19 mouse cellular contexts compared by ENCODE assay signal in genomic region chr9:98704131-98704530, GRCm38 (mm10).
A peak's percentile ranks its signal among the peaks of the same experiment; 100 is the strongest.
DNase-seq lines count a peak whose midpoint lies in the region; ATAC-seq and TF ChIP-seq lines count a peak whose summit lies in the region.
"Had no signal": no experiment of that assay in that cellular context is flagged by ENCODE, and none has a peak within 500 bp of the region (broad histone marks: within the 10 kb centered on the region; RNA-seq: fewer than 3 reads in every experiment).

No protein-coding gene starts in this region.

- no peak overlapping the region for H3K4me2 ChIP-seq in midbrain, embryonic 11.5 days
- no peak overlapping the region for H3K4me2 ChIP-seq in midbrain, embryonic 13.5 days (replicated peaks)
- no peak overlapping the region for H3K4me2 ChIP-seq in intestine, embryonic 16.5 days (ENCODE audit: low read depth, low read length)
- no peak overlapping the region for H3K4me2 ChIP-seq in stomach, postnatal 0 days (replicated peaks; ENCODE audit: low read depth)
- H3K4me2 ChIP-seq: heart, embryonic 15.5 days; hindbrain, embryonic 15.5 days; liver, embryonic 13.5 days had no signal

- TF ChIP-seq CTCF in stomach, postnatal 0 days (IDR thresholded peaks at IDR 0.05; ENCODE audit: low read depth) = no peak

- WGBS in midbrain, embryonic 11.5 days = 21% methylated on average over 5 of the region's 5 CpGs
- WGBS in midbrain, embryonic 13.5 days = 27% methylated on average over 5 of the region's 5 CpGs
- 27% methylated on average over 5 of the region's 5 CpGs for WGBS in intestine, embryonic 16.5 days
- 31% methylated on average over 5 of the region's 5 CpGs for WGBS in stomach, postnatal 0 days

- no peak for TF ChIP-seq EP300 in stomach, postnatal 0 days (optimal IDR thresholded peaks at IDR 0.05)

- no peaks in the 10 kb centered on the region for H3K4me1 ChIP-seq in midbrain, embryonic 11.5 days (ENCODE audit: control insufficient read depth, insufficient read depth, low read length)
- H3K4me1 ChIP-seq in midbrain, embryonic 13.5 days (replicated peaks) = no peaks in the 10 kb centered on the region
- H3K4me1 ChIP-seq in intestine, embryonic 16.5 days (ENCODE audit: control insufficient read depth, insufficient read depth, low read length) = no peaks in the 10 kb centered on the region
- H3K4me1 ChIP-seq in stomach, postnatal 0 days (replicated peaks; ENCODE audit: control insufficient read depth, insufficient read depth) = no peaks in the 10 kb centered on the region
- H3K4me1 ChIP-seq: heart, embryonic 15.5 days; hindbrain, embryonic 15.5 days; liver, embryonic 13.5 days had no signal

- no peak for ATAC-seq in midbrain, embryonic 11.5 days (ENCODE audit: low FRiP score)
- no peak for ATAC-seq in midbrain, embryonic 13.5 days
- ATAC-seq in intestine, embryonic 16.5 days = peak; percentile 48; the same call in 1 of the 2 replicates
- ATAC-seq in stomach, postnatal 0 days (ENCODE audit: low FRiP score, low TSS enrichment) = peak; percentile 72; the same call in 1 of the 2 replicates
- no peak for ATAC-seq in CD4-positive, CD25-positive, alpha-beta regulatory T cell, adult 4 months
- ATAC-seq: activated CD4-positive, CD25-positive, alpha-beta regulatory T cell, adult 4 months had no signal

- no peak overlapping the region for H3K4me3 ChIP-seq in midbrain, embryonic 11.5 days (ENCODE audit: low read depth, low read length)
- no peak overlapping the region for H3K4me3 ChIP-seq in midbrain, embryonic 13.5 days (replicated peaks)
- no peak overlapping the region for H3K4me3 ChIP-seq in intestine, embryonic 16.5 days (ENCODE audit: low read length)
- H3K4me3 ChIP-seq in stomach, postnatal 0 days (ENCODE audit: low read depth, low read length) = no peak overlapping the region
- H3K4me3 ChIP-seq: forebrain, embryonic 10.5 days; heart, embryonic 15.5 days; hindbrain, embryonic 15.5 days; liver, embryonic 13.5 days had no signal

- intact Hi-C loops in heart, postnatal 25 days (cut with DNase I) = no loop called here

- H3K27ac ChIP-seq in midbrain, embryonic 11.5 days (ENCODE audit: low read depth, low read length) = no peak overlapping the region
- no peak overlapping the region for H3K27ac ChIP-seq in midbrain, embryonic 13.5 days
- H3K27ac ChIP-seq in intestine, embryonic 16.5 days (ENCODE audit: low read length) = no peak overlapping the region
- H3K27ac ChIP-seq in stomach, postnatal 0 days (replicated peaks) = no peak overlapping the region
- H3K27ac ChIP-seq: forebrain, embryonic 10.5 days; heart, embryonic 15.5 days; hindbrain, embryonic 15.5 days; liver, embryonic 13.5 days had no signal

- H3K9me3 ChIP-seq in midbrain, embryonic 11.5 days (ENCODE audit: control insufficient read depth, low read length) = no peaks in the 10 kb centered on the region
- no peaks in the 10 kb centered on the region for H3K9me3 ChIP-seq in midbrain, embryonic 13.5 days
- no peaks in the 10 kb centered on the region for H3K9me3 ChIP-seq in intestine, embryonic 16.5 days (ENCODE audit: control insufficient read depth, low read length)
- H3K9me3 ChIP-seq in stomach, postnatal 0 days (ENCODE audit: control insufficient read depth, low read length) = no peaks in the 10 kb centered on the region
- H3K9me3 ChIP-seq: forebrain, embryonic 10.5 days; heart, embryonic 15.5 days; hindbrain, embryonic 15.5 days; liver, embryonic 13.5 days had no signal

- no peak overlapping the region for H3K9ac ChIP-seq in midbrain, embryonic 11.5 days (ENCODE audit: low read length)
- no peak overlapping the region for H3K9ac ChIP-seq in midbrain, embryonic 13.5 days (replicated peaks)
- no peak overlapping the region for H3K9ac ChIP-seq in intestine, embryonic 16.5 days (ENCODE audit: low read depth, low read length)
- H3K9ac ChIP-seq in stomach, postnatal 0 days (ENCODE audit: low read length) = no peak overlapping the region
- H3K9ac ChIP-seq: heart, embryonic 15.5 days; hindbrain, embryonic 15.5 days; liver, embryonic 13.5 days had no signal

- no peaks in the 10 kb centered on the region for H3K27me3 ChIP-seq in midbrain, embryonic 11.5 days (ENCODE audit: control insufficient read depth, insufficient read depth, low read length)
- H3K27me3 ChIP-seq in midbrain, embryonic 13.5 days = no peaks in the 10 kb centered on the region
- no peaks in the 10 kb centered on the region for H3K27me3 ChIP-seq in intestine, embryonic 16.5 days (replicated peaks; ENCODE audit: control insufficient read depth, insufficient read depth, low read length)
- H3K27me3 ChIP-seq in stomach, postnatal 0 days (ENCODE audit: control insufficient read depth, insufficient read depth, low read length) = no peaks in the 10 kb centered on the region
- H3K27me3 ChIP-seq: heart, embryonic 15.5 days; hindbrain, embryonic 15.5 days; liver, embryonic 13.5 days had no signal

- H3K36me3 ChIP-seq in midbrain, embryonic 11.5 days (ENCODE audit: control insufficient read depth, insufficient read depth, low read length) = no peaks in the 10 kb centered on the region
- H3K36me3 ChIP-seq in midbrain, embryonic 13.5 days = no peaks in the 10 kb centered on the region
- H3K36me3 ChIP-seq in intestine, embryonic 16.5 days (ENCODE audit: control insufficient read depth, insufficient read depth, low read length) = no peaks in the 10 kb centered on the region
- H3K36me3 ChIP-seq in stomach, postnatal 0 days (ENCODE audit: control insufficient read depth, insufficient read depth, low read length) = no peaks in the 10 kb centered on the region
- H3K36me3 ChIP-seq: forebrain, embryonic 10.5 days; heart, embryonic 15.5 days; hindbrain, embryonic 15.5 days; liver, embryonic 13.5 days had no signal

- peak; percentile 68 for DNase-seq in heart, adult 11 months
- DNase-seq in heart, postnatal 25 days (ENCODE audit: low spot score) = no peak
- peak; percentile 65 for DNase-seq in midbrain, embryonic 11.5 days (ENCODE audit: low spot score, missing footprints)
- DNase-seq in stomach, postnatal 0 days (ENCODE audit: low spot score) = peak; percentile 66
- DNase-seq in spleen, postnatal 36 days (ENCODE audit: low spot score in 2 of 2) = no peak
- DNase-seq: adrenal gland, postnatal 25 days; cerebellum, postnatal 14 days; kidney, adult 8-10 months; layer of hippocampus, postnatal 36 days; liver, embryonic 13.5 days; spleen, adult 18-20 months; thymus, adult 18-20 months had no signal

Comparison
In these comparisons a context has a peak if more than half of its experiments do, and no peak if none do; other contexts are left out.
1. DNase-seq: peak in heart, adult 11 months (single experiment), midbrain, embryonic 11.5 days (single experiment) and stomach, postnatal 0 days (single experiment); none in heart, postnatal 25 days (single experiment) and spleen, postnatal 36 days (0 of 2).
2. ATAC-seq: peak in intestine, embryonic 16.5 days (single experiment) and stomach, postnatal 0 days (single experiment); none in midbrain, embryonic 11.5 days (single experiment), midbrain, embryonic 13.5 days (single experiment) and CD4-positive, CD25-positive, alpha-beta regulatory T cell, adult 4 months (single experiment).